Mouse (Mus musculus): Measurements from ENCODE around the gene Rimbp2.

DNA sequence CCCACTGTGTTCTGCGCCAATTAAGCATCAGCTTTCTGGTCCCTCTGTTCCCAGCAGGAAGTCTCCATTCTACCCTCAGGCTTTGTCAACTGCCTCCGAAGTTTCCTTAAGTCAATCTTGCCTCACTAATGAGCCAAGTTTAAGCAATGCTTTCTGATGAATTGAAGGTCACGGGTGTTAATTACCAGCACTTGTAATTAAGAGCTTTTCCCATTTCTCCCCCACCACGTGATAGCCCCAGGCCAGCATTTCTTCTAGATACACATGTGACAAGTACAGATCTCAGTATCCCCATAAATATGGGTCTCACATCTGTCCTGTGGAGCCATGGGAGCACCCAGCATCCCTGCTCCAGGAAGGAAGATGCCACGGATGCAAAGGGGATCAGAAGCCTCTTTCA is 20.5 kb downstream of the Rimbp2 start:
- TF ChIP-seq CTCF (IDR thresholded peaks at IDR 0.05; ENCODE audit: low read depth, low read length) (no peak), TAL1 (conservative IDR thresholded peaks at IDR 0.05; ENCODE audit: low read depth, low read length) (no peak)

Data from G1E (cell line).